Mouse (Mus musculus): ENCODE measurements around the gene Krtcap3.

GRCm38 (mm10) chr5:31242191-31242590 is 9.3 kb upstream of the Krtcap3 start:
- TF ChIP-seq POLR2A (IDR thresholded peaks at IDR 0.05; ENCODE audit: borderline replicate concordance, low read depth, low read length) (no peak), CTCF (IDR thresholded peaks at IDR 0.05; ENCODE audit: low read depth, low read length) (no peak)
